Mouse (Mus musculus) ES-Bruce4 (cell line): ENCODE results near the gene Slc9a1.

Source experiments
- CTCF ChIP-seq: IDR thresholded peaks from one replicate; pipeline ENCODE4 v1.8.1; 2011; ENCODE audit warnings: low read depth, low read length
- EP300 ChIP-seq: IDR thresholded peaks from 2 replicates; pipeline ENCODE4 v1.6.1; 2011; ENCODE audit warnings: low read depth, low read length; ENCODE audit not compliant: insufficient read depth

- no peak for TF ChIP-seq EP300
- no peak for TF ChIP-seq CTCF
Measured at GRCm38 (mm10) chr4:133435921-133436320, 66.4 kb downstream of the Slc9a1 start.
